Mouse (Mus musculus) kidney, postnatal 36 days (tissue): ENCODE measurements around the gene Ppp1r9a.
A peak's percentile ranks its signal among the peaks of the same experiment; 100 is the strongest.

Source experiments
- DNase-seq, 2 experiments: peaks; one replicate each; pipeline ENCODE4 v3.0.0; 2021 to 2022; ENCODE audit warnings: mixed read lengths in 2 of 2

Gene Ppp1r9a

DNA sequence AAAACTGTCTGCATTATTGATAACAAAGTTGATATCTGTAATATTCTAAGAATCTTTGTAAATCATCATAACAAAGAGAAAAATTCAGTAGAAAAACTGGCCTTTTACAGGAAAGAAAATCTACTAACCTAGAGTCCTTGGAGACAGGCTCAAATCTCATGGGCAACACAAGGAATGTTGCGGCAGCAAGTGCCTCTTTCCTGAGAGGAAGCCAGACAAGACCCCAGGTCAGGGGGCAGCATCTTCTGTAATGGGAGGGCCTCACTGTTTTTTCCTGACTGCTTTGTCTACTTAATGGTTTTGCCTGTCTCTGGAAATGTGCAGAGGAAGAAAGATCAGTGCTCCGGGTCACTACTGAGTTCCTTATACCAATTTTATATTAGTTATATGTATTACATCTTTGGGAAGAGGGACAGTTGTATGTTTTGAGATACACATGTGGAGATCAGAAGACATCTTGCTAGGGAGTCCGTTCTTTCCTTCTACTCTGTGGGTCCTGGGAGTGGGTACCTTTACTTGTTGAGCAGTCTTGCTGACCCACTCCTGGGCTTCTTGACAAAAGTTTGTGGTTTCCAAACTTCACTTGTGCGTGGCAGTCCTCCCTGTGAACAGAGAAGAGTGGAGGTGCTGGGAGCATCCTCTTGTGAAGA lies 151.9 kb downstream of the Ppp1r9a start:
- no peak for DNase-seq

DNA sequence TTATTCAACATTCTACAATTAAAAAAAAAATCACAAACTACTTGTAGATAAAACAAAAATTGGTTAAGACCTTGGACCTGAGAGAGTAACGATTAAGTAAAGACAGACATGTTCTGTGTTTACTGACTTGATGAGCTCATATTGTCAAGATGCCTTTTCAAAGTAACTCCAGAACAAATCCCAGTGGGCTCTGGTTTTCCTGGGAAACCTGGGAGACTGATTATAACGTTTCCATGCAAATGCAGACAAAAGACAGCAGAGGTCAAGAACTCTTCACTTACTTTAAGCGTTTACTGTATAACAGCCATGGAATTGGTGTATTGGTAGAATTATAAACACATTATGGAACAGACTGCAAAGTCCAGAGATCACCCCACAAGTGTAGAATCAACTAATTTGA lies 172.0 kb downstream of the Ppp1r9a start:
- no peak for DNase-seq

DNA sequence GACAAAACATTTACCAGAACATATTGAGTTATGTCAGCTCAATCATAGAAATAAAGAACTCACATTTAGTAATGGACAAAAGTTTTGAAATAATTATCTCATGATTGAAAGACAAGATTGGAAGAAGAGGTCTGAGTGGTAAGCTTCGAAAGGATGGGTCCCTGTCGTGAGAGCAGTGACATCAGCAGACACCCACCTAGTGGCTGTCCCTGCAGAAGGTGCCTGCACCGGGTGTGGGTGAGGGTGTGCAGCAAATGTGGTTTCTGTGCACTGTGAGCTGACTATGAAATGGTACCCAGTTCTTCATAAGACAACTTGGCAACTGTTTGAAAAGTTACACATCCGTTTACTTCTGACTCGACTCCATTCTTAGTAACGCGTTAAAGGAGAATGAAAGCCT lies 173.0 kb downstream of the Ppp1r9a start:
- DNase-seq = no peak

DNA sequence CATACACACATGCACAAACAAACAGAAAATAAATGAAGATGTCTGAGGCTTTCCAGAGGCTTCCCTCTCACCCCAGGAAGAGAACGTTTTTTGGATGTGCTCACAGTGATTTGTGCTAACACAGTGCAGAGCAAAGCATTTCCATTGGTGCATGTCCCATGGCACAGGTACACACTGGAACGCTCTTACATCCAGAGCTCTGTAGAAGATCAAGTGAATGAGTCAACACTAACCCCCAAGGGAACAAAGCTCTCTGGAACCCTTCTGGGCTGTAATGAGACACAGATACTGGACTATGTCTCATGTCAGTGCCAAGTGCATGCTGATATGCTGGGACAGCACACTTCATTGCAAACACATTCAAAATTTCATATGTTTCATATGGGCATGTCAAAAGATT lies 175.3 kb downstream of the Ppp1r9a start:
- DNase-seq = no peak

DNA sequence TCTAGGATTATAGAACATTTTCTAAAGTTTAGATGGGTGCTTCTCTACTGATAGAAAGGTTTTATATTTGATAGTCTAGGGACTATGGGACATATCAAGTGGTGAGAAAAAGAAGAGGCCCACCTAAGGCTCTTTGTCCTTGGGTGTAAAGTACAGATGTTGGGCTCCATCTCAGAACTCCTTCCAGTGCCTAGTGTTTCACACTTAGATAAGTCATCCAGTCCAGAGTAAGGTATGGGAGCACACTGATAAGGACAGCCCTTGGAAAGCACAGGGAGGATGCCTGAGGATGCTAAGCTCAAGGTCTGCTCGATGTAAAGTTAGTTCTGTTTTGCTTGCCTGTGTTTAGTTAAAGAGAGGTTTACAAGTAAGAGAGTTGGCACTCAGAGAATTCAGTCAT lies 176.4 kb downstream of the Ppp1r9a start:
- DNase-seq = no peak

DNA sequence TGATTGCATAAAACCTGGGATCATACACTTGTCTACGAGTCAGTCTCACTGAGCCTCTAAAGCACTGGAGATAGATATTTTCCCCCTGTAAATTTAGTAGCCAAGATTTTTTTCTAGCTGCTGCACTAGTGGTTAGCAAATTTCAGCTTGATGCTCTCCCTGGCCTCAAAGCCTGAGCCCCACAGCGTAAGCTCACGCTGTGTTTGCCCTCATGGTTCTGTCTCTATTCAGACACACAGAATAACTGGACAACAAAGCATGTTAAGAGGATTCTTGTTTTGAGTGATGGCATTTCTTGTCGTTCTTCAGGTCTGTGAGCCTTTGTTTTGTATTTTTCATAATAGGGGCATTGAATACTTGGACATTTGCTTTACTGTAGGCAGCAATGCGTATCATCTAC lies 177.4 kb downstream of the Ppp1r9a start:
- DNase-seq = no peak

GRCm38 (mm10) chr6:5080496-5080895 lies 177.8 kb downstream of the Ppp1r9a start:
- no peak for DNase-seq

- no peak for DNase-seq
These were observed 178.4 kb downstream of the Ppp1r9a start for GRCm38 (mm10) chr6:5081099-5081498.

DNA sequence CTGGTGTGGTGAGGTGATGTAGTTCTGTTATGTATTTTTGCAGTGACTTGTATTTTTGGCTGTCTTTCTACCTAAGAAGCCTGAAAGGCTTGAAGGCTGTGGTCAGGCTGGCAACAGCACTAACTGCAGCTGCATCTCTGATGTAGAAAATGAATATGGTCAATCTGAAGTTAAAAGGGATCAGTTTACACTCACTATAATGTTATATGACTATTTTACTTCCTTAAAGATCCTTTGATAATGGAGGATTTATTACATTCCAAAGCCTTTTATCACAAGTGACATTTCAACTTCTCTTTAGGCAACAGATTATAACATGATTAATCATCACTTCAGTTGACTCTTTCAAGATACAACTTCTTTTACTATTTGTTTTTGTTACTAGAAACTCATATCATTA lies 179.4 kb downstream of the Ppp1r9a start:
- no peak for DNase-seq

GRCm38 (mm10) chr6:5082740-5083139 lies 180.0 kb downstream of the Ppp1r9a start:
- no peak for DNase-seq

DNA sequence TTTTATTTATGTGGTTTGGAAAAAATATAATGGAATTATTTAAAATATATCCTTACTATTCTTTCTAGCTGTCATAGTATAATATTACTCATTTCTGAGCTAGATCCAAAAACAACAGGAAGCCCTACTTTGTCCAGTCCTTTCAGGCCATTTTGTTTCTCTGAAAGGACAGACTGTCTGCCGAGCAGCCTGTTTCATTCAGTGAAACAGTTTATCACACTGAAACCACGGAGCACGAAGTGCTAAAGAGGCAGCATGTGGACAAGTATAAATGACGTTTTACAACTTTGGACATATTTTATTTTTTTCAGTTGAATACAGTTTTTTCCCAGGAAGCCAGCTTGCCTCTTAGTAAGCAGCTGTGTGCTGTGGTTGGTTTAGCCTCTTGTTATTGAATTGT lies 181.2 kb downstream of the Ppp1r9a start:
- DNase-seq = peak in 1 of 2 experiments; percentile 9

GRCm38 (mm10) chr6:5091873-5092272 lies 189.2 kb downstream of the Ppp1r9a start:
- DNase-seq = no peak

- no peak for DNase-seq
These were observed 190.1 kb downstream of the Ppp1r9a start for GRCm38 (mm10) chr6:5092795-5093194.

DNA sequence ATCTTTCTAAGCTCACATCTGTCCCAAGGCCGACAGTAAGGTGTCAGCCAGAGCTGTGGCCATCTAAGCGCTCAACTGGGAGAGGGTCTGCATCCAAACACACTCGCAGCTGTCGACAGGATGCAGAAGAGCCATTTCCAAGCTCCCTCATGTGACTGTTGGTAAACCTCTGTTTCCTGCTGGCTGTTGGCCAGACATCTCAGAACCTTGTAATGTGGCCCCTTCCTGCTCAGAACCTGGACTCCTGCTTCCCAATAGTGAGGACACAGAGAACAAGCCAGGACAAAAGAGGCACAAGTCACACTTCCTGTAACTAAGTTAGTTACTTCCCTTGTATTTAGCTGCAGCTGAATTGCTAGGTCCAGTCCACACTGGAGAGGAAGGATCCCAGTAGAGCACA lies 190.8 kb downstream of the Ppp1r9a start:
- DNase-seq = peak; percentile 74 to 77

DNA sequence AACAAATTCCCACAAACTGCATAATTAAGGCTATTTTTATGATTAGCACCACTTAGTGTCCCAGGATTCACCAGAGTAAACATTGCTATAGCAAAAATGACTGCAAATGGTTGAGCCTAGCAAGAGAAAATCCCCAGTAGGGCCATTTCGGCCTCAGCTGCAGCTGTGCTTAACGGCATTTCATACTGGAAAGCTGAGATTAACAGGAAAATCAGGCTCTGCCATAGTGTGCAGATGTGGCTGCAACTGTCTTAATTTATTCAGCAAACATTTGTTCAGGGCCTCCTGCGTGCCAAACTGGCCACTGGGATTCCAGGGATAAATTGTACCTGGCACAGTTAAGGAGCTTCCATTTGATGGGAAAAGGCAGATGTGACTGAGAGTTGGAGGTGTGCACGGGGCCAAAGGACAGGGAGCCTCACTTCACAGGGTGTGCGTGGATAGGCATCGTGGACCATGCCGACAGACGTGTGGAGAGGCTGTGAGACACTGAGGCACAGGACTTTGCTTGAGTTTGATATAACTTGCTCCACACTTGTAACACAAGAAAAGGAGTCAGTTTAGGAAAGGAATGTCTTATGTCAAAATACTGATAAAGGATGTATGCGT lies 192.8 kb downstream of the Ppp1r9a start:
- no peak for DNase-seq

- DNase-seq = no peak
These were observed 194.6 kb downstream of the Ppp1r9a start for GRCm38 (mm10) chr6:5097309-5097708.

DNA sequence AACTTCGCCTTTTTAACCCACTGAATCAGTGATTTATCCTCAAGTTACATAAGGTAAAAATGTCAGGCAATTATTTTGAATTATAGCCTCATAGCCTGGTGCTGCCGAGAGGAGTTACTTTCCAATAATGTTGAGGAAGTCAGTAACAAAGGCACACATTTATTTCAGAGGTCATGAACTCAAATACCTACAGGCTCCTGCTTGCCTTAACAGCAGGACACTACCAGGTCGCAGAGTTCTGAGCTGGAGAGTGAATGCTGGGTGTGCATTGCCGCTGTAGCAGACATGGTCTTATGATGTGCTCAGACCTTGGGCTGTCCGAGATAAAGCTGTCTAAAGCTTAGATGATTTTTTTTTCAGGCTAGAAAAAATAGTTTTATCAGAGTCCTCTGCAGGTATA lies 196.6 kb downstream of the Ppp1r9a start:
- DNase-seq = no peak

DNA sequence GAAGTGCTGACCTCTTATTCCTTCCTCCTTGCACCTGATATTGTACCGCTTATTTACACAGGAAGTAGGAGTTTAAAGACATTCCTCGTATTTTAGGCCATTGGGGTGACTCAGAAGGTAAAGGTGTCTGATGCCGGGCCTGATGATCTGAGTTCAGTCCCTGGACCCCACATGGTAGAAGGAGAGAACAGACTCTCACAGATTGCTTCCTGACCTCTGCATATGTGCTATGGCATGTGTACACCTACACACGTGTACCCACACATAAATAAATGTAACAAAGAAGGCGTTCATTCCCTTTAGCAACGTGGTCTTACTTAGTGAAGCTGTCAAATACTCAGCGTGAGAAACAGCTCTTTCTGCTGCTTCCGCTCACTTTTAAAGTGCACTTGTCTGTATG lies 197.1 kb downstream of the Ppp1r9a start:
- DNase-seq = no peak

GRCm38 (mm10) chr6:5100347-5100746 lies 197.6 kb downstream of the Ppp1r9a start:
- DNase-seq = no peak

- DNase-seq = no peak
These were observed 200.0 kb downstream of the Ppp1r9a start for GRCm38 (mm10) chr6:5102741-5103140.

DNA sequence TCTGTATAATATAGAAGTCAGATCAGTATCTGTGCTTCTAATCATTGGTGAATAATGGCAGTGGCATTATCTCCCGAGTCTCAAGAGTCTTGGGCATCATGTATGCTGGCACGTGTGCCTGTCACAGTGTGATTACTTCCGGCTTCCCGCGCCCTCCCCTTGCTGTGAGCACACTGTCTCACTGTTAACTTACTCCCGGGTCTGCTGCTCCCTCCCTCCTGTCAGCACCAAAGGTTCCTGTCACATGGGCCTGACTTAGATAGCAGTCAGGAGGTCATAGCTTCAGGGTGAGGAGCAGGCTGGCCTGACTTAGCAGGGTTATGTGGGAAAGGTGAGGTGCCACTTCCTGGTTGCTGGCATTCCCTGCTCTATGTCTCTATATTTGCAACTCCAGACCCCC lies 201.1 kb downstream of the Ppp1r9a start:
- no peak for DNase-seq

DNA sequence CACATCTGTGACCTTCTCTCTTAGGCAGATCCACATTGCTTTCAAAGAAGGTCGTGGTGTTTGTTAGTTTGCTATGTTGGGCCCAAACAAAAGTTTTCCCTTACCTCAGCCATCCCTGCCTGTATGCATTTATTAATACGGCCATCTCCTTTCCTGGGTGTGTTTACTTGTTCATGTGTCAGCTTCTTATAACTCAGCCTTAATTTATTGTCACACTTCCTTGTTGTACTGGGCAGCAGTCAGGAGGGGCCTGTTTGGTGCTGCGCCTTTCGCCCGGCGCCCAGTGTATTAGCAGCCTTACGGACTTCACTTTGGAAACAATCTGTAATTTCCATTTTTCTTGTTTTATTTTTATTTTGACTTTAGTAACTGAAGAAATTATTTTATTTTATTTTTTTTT lies 201.5 kb downstream of the Ppp1r9a start:
- DNase-seq = no peak

DNA sequence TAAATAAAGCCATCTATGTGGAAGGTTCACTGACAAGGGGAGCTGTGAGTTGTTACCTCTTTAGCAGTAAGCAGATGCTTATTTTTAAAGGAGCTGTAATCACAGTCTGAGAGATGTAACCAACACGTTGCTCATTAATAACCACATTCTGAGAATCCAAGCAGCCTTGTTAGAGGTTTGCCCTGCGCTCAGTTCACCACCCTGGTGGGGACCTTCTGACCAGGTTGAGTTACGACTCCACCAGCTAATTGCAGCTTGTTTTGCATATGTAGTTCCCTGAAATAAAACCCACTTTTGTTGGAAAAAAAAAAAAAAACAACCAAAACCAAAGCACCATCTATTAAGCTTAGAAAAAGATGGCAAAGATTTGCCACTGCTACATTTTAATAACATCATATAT lies 205.8 kb downstream of the Ppp1r9a start:
- DNase-seq = no peak

- DNase-seq = peak; percentile 84 to 92
These were observed 207.4 kb downstream of the Ppp1r9a start for GRCm38 (mm10) chr6:5109925-5110714.
